Mouse (Mus musculus) fibroblast of lung, adult 2 months (primary cell): ENCODE measurements around the gene Cxcl15.

Experiments used
- DNase-seq: peaks from one replicate; pipeline ENCODE4 v3.0.0-alpha.2; 2011; ENCODE audit warnings: low read depth

The Cxcl15 gene

GRCm38 (mm10) chr5:90794195-90794625 is at the start of gene Cxcl15:
TSS of gene Cxcl15 (plus strand) at chr5:90794534.
- DNase-seq, result no peak

- DNase-seq, result no peak
Measured at GRCm38 (mm10) chr5:90753934-90754333, 40.4 kb upstream of the Cxcl15 start.

- no peak for DNase-seq
Measured at GRCm38 (mm10) chr5:90758020-90758605, 36.2 kb upstream of the Cxcl15 start.

GRCm38 (mm10) chr5:90759077-90760065 is 35.0 kb upstream of the Cxcl15 start, which contains the start of gene Cxcl5:
TSS of gene Cxcl5 (plus strand) at chr5:90759360.
- no peak for DNase-seq

GRCm38 (mm10) chr5:90760303-90760702 is 34.0 kb upstream of the Cxcl15 start:
- DNase-seq, result no peak

- no peak for DNase-seq
Measured at GRCm38 (mm10) chr5:90760844-90761243, 33.5 kb upstream of the Cxcl15 start.

GRCm38 (mm10) chr5:90761834-90762233 is 32.5 kb upstream of the Cxcl15 start:
- no peak for DNase-seq

GRCm38 (mm10) chr5:90763912-90764665 is 30.2 kb upstream of the Cxcl15 start:
- DNase-seq, result no peak

GRCm38 (mm10) chr5:90765821-90766606 is 28.3 kb upstream of the Cxcl15 start:
- DNase-seq, result no peak

GRCm38 (mm10) chr5:90768218-90768617 is 26.1 kb upstream of the Cxcl15 start, which contains the start of gene Ppbp:
TSS of gene Ppbp (plus strand) at chr5:90768518.
- no peak for DNase-seq

- DNase-seq, result no peak
Measured at GRCm38 (mm10) chr5:90771369-90771768, 23.0 kb upstream of the Cxcl15 start.

- no peak for DNase-seq
Measured at GRCm38 (mm10) chr5:90771880-90772653, 22.3 kb upstream of the Cxcl15 start, which contains the start of gene Pf4. TSS of gene Pf4 (plus strand) at chr5:90772435.

GRCm38 (mm10) chr5:90775562-90775961 is 18.8 kb upstream of the Cxcl15 start:
- no peak for DNase-seq

GRCm38 (mm10) chr5:90777621-90778020 is 16.7 kb upstream of the Cxcl15 start:
- DNase-seq, result no peak

GRCm38 (mm10) chr5:90778856-90779255 is 15.5 kb upstream of the Cxcl15 start:
- DNase-seq, result no peak

GRCm38 (mm10) chr5:90783697-90784096 is 10.6 kb upstream of the Cxcl15 start:
- DNase-seq, result no peak

GRCm38 (mm10) chr5:90785659-90786588 is 8.4 kb upstream of the Cxcl15 start, which contains the start of gene Cxcl3:
TSS of gene Cxcl3 (plus strand) at chr5:90786103.
- no peak for DNase-seq

- no peak for DNase-seq
Measured at GRCm38 (mm10) chr5:90788114-90788513, 6.2 kb upstream of the Cxcl15 start.

- no peak for DNase-seq
Measured at GRCm38 (mm10) chr5:90789306-90790073, 4.8 kb upstream of the Cxcl15 start.
